Mouse (Mus musculus) neural tube, embryonic 12.5 days (tissue): ENCODE results near the gene Cbln3. TPM values are rescaled to one million over a fixed set of nuclear protein-coding genes. Genes with fewer than 3 reads are reported as not detected.
A peak's percentile ranks its signal among the peaks of the same experiment; 100 is the strongest.

ENCODE experiments used
- ATAC-seq: fragments of 200-750 bp; cut with Nextera tagmentation; 2 replicates; pipeline ENCODE4 v1.8.0; 2017; ENCODE audit warnings: low read depth, mild to moderate bottlenecking, moderate TSS enrichment, moderate library complexity; ENCODE audit not compliant: low FRiP score
- H3K27ac ChIP-seq: fragments of 300-500 bp; sonication (generic); 2 replicates; pipeline ENCODE4 v1.5.1; 2016
- H3K27me3 ChIP-seq: fragments of 300-500 bp; sonication (generic); replicated peaks from 2 replicates; pipeline ENCODE4 v1.6.1; 2016; ENCODE audit warnings: mild to moderate bottlenecking
- H3K36me3 ChIP-seq: fragments of 300-500 bp; sonication (generic); 2 replicates; pipeline ENCODE4 v1.6.1; 2016; ENCODE audit warnings: mild to moderate bottlenecking
- H3K4me1 ChIP-seq: fragments of 300-500 bp; sonication (generic); 2 replicates; pipeline ENCODE4 v1.6.1; 2016
- H3K4me2 ChIP-seq: fragments of 300-500 bp; sonication (generic); replicated peaks from 2 replicates; pipeline ENCODE4 v1.6.1; 2016; ENCODE audit warnings: mild to moderate bottlenecking
- H3K4me3 ChIP-seq: fragments of 300-500 bp; sonication (generic); 2 replicates; pipeline ENCODE4 v1.5.1; 2016
- H3K9ac ChIP-seq: fragments of 300-500 bp; sonication (generic); 2 replicates; pipeline ENCODE4 v1.6.1; 2016; ENCODE audit warnings: mild to moderate bottlenecking
- H3K9me3 ChIP-seq: fragments of 300-500 bp; sonication (generic); 2 replicates; pipeline ENCODE4 v1.6.1; 2016; ENCODE audit warnings: mild to moderate bottlenecking
- WGBS: fragments of 180-500 bp; shearing (Covaris S2); methylation state at CpG from one replicate; pipeline ENCODE4 v1.1.7; 2016; 5-methylcytosine and 5-hydroxymethylcytosine counted together
- polyA plus RNA-seq: library from polyadenylated mRNA; unstranded; fragments of >200 nt; fragmentation: Nextera tagmentation; extraction: Ambion mirVana; gene quantifications from 2 replicates; pipeline ENCODE4 v1.2.1, GENCODE M21; 2016

Cbln3 gene
- 0.25 and 0.28 TPM in 2 replicates for polyA plus RNA-seq

DNA sequence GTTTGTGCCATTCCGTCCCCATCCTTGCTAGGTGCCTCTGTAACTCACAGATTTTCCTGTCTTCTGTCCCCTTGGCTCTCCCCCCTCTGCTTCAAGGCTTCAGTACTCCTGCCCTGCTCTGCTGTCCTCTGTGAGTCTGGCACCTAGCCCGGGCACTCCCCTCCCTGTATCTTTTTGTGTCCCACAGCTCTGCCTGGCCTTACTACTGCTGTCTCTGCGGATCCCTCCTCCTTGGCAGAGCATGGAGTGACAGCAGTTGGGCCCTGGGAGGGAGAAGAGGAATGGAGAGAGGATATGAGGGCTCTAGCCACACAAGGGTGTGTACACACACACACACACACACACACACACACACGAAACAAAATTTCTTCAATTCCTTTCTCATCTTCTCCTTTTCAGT is at the start of gene Cbln3:
Cbln3 (minus strand) TSS at position 227 of the 400 bp plus-strand sequence.
- Histone ChIP-seq H3K27me3 (no peaks in the 10 kb centered on the region), H3K9me3 (no peaks in the 10 kb centered on the region)

DNA sequence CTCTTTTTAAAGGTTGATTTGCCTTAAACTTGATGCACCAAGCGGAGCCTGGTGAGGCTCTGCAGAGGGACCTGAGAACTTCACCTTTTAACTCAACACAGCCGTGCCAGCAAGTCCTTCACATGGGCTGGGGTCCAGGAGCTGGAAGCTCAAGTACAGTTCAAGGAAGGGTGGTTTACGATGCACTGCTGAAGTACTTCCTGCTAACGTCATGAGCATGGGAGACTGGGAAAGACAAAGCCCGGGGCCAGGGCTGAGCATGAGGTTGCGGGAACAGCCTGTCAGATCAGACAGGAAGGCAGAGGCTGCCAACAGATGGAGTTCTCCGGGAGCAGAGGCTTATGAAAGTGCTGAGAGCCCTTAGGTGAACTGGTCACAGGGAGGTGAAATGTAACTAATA is 49.4 kb upstream of the Cbln3 start:
- no peak overlapping the region for H3K4me2 ChIP-seq
- WGBS: 50% methylated on average over 7 of the region's 7 CpGs
- no peaks in the 10 kb centered on the region for H3K9me3 ChIP-seq
- no peak overlapping the region for H3K4me3 ChIP-seq
- no peaks in the 10 kb centered on the region for H3K36me3 ChIP-seq
- ATAC-seq: no peak
- H3K4me1 ChIP-seq: no peaks in the 10 kb centered on the region
- no peak overlapping the region for H3K27ac ChIP-seq
- H3K9ac ChIP-seq: no peak overlapping the region
- no peaks in the 10 kb centered on the region for H3K27me3 ChIP-seq

More for the DNA sequence above, at the start of gene Cbln3:
- H3K9ac ChIP-seq: peak within 1 kb of the TSS; percentile 83
- 41% methylated on average over 4 of the region's 4 CpGs for WGBS
- peak within 1 kb of the TSS; percentile 60 for H3K27ac ChIP-seq
- peaks cover 28% of the 10 kb centered on the region for H3K36me3 ChIP-seq
- peaks cover 26% of the 10 kb centered on the region for H3K4me1 ChIP-seq
- peak within 1 kb of the TSS; percentile 73 for H3K4me3 ChIP-seq
- H3K4me2 ChIP-seq: peak within 1 kb of the TSS; percentile 81
- peak; percentile 48 for ATAC-seq

DNA sequence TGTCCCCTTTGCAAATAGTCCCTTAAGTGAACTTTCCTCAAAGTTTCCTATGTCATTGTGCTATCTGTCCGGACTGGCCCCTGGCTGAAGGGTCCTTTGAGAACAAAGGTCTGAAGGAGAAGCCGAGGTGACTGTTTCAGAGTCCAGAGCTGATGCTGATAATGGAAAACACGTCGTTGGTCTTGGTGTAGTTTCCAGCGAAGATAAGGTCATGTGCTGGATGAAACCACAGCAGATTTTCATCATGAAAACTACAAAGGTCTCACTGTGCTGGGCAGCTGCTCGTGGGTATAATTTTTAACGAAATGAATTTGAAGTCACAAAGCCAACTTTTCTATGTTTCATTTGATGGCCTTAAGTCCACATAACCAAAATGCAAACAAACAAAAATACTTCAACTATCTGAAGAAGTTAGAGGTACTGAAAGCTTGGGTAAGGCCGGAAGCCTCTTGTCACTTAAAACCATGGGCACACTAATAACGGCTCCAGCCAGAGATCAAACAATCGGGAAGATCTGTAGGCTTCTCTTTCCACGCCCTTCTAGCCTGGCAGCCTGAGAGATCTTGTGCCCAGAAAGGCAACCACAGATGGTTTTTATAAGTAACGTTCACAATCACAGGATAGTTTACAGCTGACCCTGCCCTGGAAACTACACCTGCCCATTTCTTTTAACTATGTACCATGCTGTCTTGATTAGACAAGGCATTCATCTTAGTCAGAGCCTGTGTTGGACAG is 45.2 kb upstream of the Cbln3 start:
- no peaks in the 10 kb centered on the region for H3K4me1 ChIP-seq
- H3K27ac ChIP-seq: no peak overlapping the region
- H3K4me3 ChIP-seq: no peak overlapping the region
- no peak for ATAC-seq
- H3K9ac ChIP-seq: no peak overlapping the region
- 83% methylated on average over 12 of the region's 12 CpGs for WGBS
- H3K27me3 ChIP-seq: no peaks in the 10 kb centered on the region
- no peaks in the 10 kb centered on the region for H3K36me3 ChIP-seq
- H3K4me2 ChIP-seq: no peak overlapping the region
- no peaks in the 10 kb centered on the region for H3K9me3 ChIP-seq

DNA sequence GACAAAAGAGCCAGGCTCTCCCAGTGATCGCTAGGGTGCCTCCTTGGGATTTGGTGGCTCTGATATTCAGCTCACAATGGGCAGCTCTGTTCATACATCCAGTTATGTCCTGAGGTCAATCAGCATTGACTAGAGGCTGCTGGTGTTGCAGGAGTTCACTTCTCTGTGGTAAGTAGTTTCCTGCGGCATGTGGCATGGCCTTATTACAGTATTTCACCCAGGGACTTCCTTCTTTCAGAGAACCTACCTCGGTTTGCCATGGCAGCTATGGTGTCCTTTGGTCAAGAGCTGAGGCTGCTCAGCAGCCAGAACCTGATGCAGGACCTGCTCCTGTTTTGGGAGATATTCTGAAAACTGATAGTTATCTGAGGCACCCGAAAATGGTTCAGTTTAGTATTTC is 42.7 kb upstream of the Cbln3 start:
- H3K36me3 ChIP-seq: no peaks in the 10 kb centered on the region
- H3K27me3 ChIP-seq: no peaks in the 10 kb centered on the region
- no peak for ATAC-seq
- no peak overlapping the region for H3K27ac ChIP-seq
- 83% methylated on average over 4 of the region's 4 CpGs for WGBS
- no peaks in the 10 kb centered on the region for H3K4me1 ChIP-seq
- no peak overlapping the region for H3K4me2 ChIP-seq
- H3K9me3 ChIP-seq: no peaks in the 10 kb centered on the region
- H3K9ac ChIP-seq: no peak overlapping the region
- no peak overlapping the region for H3K4me3 ChIP-seq

DNA sequence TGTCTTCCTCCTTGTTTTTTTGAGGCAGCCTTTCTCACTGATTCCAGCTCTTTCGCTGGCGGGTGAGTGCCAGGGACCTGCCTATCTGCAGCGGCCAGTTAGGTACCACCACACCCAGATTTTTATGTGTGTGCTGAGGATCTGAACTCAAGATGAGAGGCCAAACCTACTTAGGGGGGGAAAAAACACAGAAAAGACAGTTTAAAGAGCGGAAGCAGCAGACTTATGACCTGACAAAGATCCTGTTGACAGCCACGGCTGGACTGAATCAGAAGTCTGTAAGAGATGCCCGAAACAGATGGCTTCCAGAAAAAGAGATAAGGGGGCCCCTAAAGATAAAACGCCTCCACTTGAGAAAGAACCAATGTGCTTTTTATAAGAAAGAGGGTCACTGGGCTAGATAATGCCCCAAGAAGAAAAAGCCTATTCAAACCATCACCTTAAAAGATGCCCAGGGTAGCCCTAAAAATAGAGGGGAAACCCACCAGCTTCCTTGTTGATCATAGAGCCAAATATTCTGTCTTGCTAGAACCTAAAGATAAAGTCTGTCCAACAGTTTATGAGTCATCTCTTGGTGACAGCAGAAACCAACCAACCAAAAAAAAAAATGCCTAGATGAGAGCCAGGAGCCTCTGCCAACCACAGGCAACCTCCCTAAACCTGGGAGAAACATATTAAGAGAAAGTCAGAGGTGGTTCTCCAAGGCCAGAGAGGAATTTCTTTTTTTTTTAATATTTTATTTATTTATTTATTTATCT is 38.5 kb upstream of the Cbln3 start:
- Histone ChIP-seq H3K4me2 (no peak overlapping the region), H3K36me3 (no peaks in the 10 kb centered on the region), H3K4me1 (no peaks in the 10 kb centered on the region), H3K27me3 (no peaks in the 10 kb centered on the region), H3K9ac (no peak overlapping the region), H3K4me3 (no peak overlapping the region), H3K9me3 (no peaks in the 10 kb centered on the region), H3K27ac (no peak overlapping the region)
- no peak for ATAC-seq
- 81% methylated on average over 7 of the region's 7 CpGs for WGBS

- Histone ChIP-seq H3K36me3 (no peaks in the 10 kb centered on the region), H3K4me2 (peak overlapping the region; percentile 44), H3K27ac (no peak overlapping the region), H3K4me1 (no peaks in the 10 kb centered on the region), H3K4me3 (no peak overlapping the region), H3K9ac (no peak overlapping the region), H3K27me3 (no peaks in the 10 kb centered on the region), H3K9me3 (no peaks in the 10 kb centered on the region)
- WGBS: 45% methylated on average over 14 of the region's 14 CpGs
- peak; percentile 70; the same call in 1 of the 2 replicates for ATAC-seq
Measured at GRCm38 (mm10) chr14:55918240-55919082, 34.3 kb upstream of the Cbln3 start.

- Histone ChIP-seq H3K4me1 (no peaks in the 10 kb centered on the region), H3K9ac (no peak overlapping the region), H3K27me3 (no peaks in the 10 kb centered on the region), H3K4me3 (no peak overlapping the region), H3K27ac (no peak overlapping the region), H3K4me2 (no peak overlapping the region), H3K9me3 (no peaks in the 10 kb centered on the region), H3K36me3 (no peaks in the 10 kb centered on the region)
- ATAC-seq: no peak
- WGBS: 62% methylated on average over 4 of the region's 4 CpGs
Measured at GRCm38 (mm10) chr14:55913406-55913805, 29.2 kb upstream of the Cbln3 start.

DNA sequence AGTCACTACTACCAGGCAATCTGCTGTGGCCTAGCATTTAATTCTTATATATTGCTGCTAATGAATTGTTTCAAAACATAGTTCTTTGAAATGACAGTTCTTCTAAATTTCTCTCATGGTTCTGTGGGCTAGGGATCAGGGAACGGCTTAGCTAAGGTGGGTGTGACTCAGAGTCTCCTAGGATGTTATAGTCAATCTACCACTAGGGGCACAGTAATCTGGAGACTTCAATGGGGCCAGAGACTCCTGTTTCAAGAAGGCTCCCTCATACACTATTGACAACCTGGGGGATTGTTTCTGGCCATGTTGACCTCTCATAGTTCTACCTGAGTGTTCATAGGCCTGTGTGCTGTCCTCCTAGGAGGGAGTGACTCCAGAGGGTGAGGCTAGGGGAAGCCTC is 21.3 kb upstream of the Cbln3 start:
- Histone ChIP-seq H3K4me3 (no peak overlapping the region), H3K4me1 (peaks cover 4% of the 10 kb centered on the region; the same call in 1 of the 2 replicates), H3K27ac (no peak overlapping the region), H3K9ac (no peak overlapping the region), H3K36me3 (no peaks in the 10 kb centered on the region), H3K27me3 (no peaks in the 10 kb centered on the region), H3K9me3 (no peaks in the 10 kb centered on the region), H3K4me2 (no peak overlapping the region)
- ATAC-seq: no peak
- 21% methylated on average over 1 of the region's 1 CpGs for WGBS

DNA sequence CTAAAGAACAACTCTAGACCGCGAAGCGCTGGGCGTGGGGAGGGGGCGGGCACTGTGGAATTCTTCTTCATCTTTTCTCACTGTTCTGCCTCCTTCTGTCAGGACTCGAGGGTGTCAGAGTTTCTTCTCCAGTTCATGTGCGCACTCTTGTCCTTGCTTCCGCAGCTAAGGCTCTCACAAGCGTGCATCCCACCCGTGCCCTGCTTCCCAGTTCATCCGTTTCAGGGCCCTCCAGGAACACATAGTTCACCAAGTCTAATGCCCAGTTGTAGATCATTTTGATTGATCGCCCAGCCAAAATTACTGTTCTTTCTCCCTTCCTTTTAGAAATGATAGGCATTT is 16.2 kb upstream of the Cbln3 start:
- 6% methylated on average over 12 of the region's 12 CpGs for WGBS
- H3K27ac ChIP-seq: 0 out of 2 replicates have a peak overlapping the region, but pooled peaks have one; percentile 4
- no peaks in the 10 kb centered on the region for H3K27me3 ChIP-seq
- H3K36me3 ChIP-seq: peaks cover 27% of the 10 kb centered on the region
- H3K4me1 ChIP-seq: peaks cover 14% of the 10 kb centered on the region
- H3K4me2 ChIP-seq: peak overlapping the region; percentile 70
- H3K4me3 ChIP-seq: peak overlapping the region; percentile 37
- ATAC-seq: peak; percentile 48
- H3K9me3 ChIP-seq: no peaks in the 10 kb centered on the region
- H3K9ac ChIP-seq: peak overlapping the region; percentile 53

GRCm38 (mm10) chr14:55899701-55900413 is 15.7 kb upstream of the Cbln3 start, which contains the start of gene Sdr39u1:
Gene Sdr39u1 (minus strand): TSS chr14:55900293.
- Histone ChIP-seq H3K27me3 (no peaks in the 10 kb centered on the region), H3K9me3 (no peaks in the 10 kb centered on the region), H3K9ac (peak within 1 kb of the TSS; percentile 53), H3K36me3 (peaks cover 32% of the 10 kb centered on the region), H3K4me3 (peak within 1 kb of the TSS; percentile 37), H3K4me2 (peak within 1 kb of the TSS; percentile 70), H3K27ac (0 out of 2 replicates have a peak within 1 kb of the TSS, but pooled peaks have one; percentile 4), H3K4me1 (peaks cover 14% of the 10 kb centered on the region)
- 2% methylated on average over 39 of the region's 39 CpGs for WGBS
- ATAC-seq: peak; percentile 95

DNA sequence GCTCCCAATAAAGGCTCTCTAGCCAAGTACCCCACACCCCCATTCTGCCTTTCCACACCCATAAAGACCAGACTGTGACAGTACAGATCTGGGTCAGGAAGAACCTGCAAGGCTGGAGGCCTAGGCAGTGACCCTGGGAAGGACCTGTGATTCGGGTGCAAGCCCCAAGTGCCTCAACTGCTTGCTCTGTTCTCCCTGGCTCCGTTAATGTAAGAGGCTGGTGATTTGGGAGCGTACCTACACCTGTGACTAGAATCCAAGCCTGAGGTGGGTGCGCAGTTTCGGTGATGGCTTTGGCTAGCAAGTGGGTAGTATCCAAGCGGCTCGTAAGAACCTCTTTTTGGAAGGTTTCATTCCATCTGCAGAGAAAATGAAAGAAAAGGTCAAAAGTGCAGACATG is 14.8 kb upstream of the Cbln3 start:
- H3K27ac ChIP-seq: no peak overlapping the region
- H3K27me3 ChIP-seq: no peaks in the 10 kb centered on the region
- H3K36me3 ChIP-seq: peaks cover 41% of the 10 kb centered on the region
- H3K4me2 ChIP-seq: peak overlapping the region; percentile 70
- ATAC-seq: no peak
- no peak overlapping the region for H3K4me3 ChIP-seq
- 89% methylated on average over 7 of the region's 7 CpGs for WGBS
- peaks cover 14% of the 10 kb centered on the region for H3K4me1 ChIP-seq
- H3K9ac ChIP-seq: 0 out of 2 replicates have a peak overlapping the region, but pooled peaks have one; percentile 53
- H3K9me3 ChIP-seq: no peaks in the 10 kb centered on the region
